Mouse (Mus musculus): ENCODE results near the gene Col9a1.

GRCm38 (mm10) chr1:24286360-24286759 is 109.0 kb downstream of the Col9a1 start:
- no peak for TF ChIP-seq CTCF (IDR thresholded peaks at IDR 0.05; ENCODE audit: extremely low read depth, insufficient read depth, insufficient read length, insufficient replicate concordance)
- TF ChIP-seq POLR2A (IDR thresholded peaks at IDR 0.05; ENCODE audit: low read depth, low read length): no peak

Data from spleen, adult 2 months (tissue).